Mouse (Mus musculus): Measurements from ENCODE around the gene Pet117.
"Not testable (repeated sequence)": the region's sequence is repeated elsewhere in the genome, so short reads cannot be mapped to it uniquely, and the experiment has no call there.

Pet117 gene

GRCm38 (mm10) chr2:144368400-144369019 is at the start of gene Pet117, which contains the start of gene Kat14:
Gene Pet117 (plus strand): TSS chr2:144368996.
Gene Kat14 (plus strand): TSS chr2:144368983.
- peak; percentile 89 for DNase-seq

GRCm38 (mm10) chr2:144324218-144324617 is 44.6 kb upstream of the Pet117 start:
- DNase-seq: no peak

DNA sequence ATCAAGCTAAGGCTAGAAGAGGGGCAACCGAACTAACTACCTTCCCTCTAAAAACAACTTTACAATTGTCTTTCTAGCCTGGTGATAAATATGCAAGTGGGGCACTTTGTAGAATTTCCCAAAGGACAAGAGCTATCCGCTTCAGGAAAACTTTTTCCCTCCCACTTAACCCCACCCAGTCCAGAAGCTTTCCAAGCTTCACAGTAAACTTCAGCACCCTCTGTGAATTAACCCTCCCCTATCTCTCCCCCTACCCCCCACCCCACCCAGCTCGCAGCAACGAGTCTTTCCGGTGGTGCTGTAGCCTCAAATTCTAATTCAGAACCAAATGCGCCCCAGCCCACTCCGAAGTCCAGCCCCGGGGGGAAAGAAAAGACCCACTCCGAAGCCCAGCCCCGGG is 39.3 kb upstream of the Pet117 start:
- no peak for DNase-seq

- no peak for DNase-seq
Observed at GRCm38 (mm10) chr2:144329937-144330336, 38.9 kb upstream of the Pet117 start.

DNA sequence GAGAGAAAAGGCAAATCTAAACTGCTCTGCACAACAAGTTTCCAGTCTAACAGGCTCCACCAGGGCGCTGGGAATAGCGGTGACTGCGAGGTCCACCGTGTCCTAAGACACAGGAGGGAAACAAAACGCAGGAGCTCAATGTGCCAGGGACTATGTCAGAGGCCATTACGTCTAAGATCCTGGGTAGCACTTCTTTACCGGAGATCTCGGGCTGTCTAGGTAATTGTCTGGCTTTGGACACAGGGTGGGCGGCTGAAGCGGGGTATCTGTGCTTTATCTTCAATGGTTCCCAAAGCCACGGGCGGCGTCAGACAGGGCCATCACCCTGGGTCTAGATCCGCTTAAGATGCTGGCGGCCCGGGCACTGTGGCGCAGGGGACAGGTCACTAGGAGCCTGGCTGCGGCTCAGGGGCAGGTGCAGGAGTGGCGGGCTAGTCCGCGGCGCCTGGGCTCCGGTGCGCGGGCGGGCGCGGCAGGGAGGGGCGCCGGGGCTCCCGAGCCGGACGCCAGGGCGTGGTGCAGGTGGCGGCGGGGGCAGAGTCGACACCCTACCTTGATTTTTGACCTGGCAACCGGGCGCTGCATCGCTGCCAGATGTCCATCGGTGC is 38.3 kb upstream of the Pet117 start:
- no peak for DNase-seq

DNA sequence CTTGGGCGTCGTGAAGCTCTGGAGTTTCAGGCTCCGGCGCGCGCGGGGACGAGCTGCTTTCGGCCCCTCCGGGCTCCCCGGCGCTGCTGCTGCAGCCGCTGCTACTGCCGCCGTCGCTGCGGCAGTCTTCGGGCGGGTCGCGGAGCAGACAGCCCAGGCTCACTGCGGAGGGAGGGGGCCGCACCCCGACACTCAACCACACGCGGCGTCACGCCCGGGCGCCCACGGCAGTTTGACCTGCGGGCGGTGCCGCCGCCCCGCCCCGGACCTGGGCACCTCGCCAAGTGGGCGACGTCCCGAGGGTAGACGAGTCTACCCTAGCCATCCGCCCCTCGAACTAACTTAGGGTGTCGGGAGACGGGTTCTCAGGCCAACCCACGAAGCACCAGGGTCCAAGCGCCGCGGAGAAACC is 37.8 kb upstream of the Pet117 start:
- no peak for DNase-seq

DNA sequence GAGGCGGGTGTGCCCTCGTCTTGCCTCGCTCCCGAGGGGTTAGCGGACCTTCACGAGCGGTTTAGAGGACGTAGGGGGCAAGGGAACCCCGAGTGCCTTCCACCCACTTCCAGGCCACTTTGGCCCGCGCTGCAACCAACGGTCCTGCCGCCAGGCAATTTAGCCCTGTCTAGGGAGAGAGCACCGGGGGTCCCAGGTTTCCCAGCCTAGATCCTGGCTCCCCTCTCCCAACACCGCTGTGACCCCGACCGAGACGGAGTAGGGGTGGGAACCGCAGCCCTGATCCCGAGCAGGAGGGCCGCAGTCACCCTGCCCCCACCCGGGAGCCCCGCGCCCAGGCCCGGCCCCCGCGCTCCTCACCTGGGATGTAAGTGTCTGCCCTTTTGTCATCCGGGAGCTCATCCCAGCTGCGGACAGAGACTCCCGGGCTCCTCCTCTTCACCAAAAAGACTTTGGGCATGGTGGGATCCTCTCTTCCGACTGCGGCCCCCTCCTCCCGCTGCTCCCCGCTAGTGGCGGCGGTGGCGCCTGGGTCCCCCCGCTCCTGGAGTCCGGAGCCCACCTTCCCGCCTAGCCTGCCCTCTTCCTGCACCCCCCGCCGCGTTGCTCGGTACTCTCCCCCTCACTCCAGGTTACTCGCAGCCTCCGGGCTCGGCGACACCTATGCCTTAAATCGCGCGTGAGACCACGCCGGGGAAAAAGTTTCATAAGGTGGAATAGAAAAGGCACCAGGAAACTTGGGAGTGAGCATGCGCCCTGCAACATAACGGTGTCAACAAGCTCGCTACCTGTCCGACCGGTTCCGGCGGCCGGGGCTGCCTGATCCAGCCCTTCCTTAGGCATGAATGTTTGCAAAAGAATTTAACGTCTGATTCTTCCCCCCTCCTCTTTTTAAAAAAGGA is 37.1 kb upstream of the Pet117 start, which contains the start of gene Ovol2:
Gene Ovol2, minus strand, starts transcription at position 746 of the 902 bp plus-strand sequence.
- no peak for DNase-seq

- no peak for DNase-seq
Observed at GRCm38 (mm10) chr2:144332486-144332885, 36.3 kb upstream of the Pet117 start.

DNA sequence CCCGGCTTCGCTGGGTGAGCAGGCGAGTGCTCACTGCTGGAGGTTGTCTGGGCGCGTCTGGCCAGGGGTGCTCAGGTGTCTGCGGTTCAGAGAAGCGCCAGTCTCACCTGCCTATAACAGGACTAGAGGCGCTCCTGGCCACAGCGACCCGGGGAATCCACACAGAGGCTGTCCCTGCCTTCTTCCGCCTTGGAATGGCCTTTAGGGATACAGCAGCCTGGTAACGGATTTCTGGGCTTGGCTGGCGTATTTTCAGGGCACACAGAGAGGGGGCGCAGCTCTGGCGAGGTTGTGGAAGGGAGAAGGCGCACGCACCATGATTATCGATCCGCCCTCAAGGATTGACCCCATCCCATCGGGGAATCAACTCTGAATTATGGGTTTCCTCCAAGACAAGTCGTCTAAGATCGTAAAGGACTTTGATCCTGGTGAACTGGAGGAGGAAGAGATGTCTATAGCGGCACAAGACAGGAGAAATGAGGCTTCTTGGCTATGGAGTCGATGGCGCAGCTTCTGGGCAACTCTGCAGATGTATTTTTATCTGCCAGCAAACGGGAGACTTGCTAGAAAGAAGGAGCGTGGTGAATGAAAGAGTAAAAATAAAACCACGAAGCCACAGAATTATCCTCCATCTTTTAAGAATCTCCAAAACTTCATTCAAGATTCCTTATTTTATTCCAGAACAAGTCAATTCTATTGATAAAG is 35.5 kb upstream of the Pet117 start:
- DNase-seq: no peak

DNA sequence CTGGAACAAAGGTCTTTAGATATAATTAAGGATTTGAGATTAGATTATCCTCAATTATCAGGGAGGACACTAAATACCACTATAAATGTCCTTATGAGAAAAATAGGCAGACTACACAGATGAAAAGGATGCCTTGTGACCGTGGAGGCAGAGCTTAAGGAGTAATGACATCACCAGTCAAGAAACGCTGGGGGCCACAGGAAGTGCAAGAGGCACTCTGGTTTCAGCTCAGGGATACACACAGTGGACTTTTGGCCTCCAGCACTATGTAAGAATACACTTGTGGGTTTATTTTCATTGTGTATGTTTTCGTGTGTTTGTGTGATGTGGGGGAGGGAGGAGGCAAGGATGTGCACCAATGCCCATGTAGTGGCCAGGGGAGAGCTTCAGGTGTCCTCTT is 31.6 kb upstream of the Pet117 start:
- DNase-seq: no peak

- no peak for DNase-seq
Observed at GRCm38 (mm10) chr2:144337701-144338100, 31.1 kb upstream of the Pet117 start.

GRCm38 (mm10) chr2:144338149-144338548 is 30.6 kb upstream of the Pet117 start:
- not testable (repeated sequence) for DNase-seq

GRCm38 (mm10) chr2:144343158-144343557 is 25.6 kb upstream of the Pet117 start:
- DNase-seq: no peak

- DNase-seq: no peak
Observed at GRCm38 (mm10) chr2:144348525-144348924, 20.3 kb upstream of the Pet117 start.

DNA sequence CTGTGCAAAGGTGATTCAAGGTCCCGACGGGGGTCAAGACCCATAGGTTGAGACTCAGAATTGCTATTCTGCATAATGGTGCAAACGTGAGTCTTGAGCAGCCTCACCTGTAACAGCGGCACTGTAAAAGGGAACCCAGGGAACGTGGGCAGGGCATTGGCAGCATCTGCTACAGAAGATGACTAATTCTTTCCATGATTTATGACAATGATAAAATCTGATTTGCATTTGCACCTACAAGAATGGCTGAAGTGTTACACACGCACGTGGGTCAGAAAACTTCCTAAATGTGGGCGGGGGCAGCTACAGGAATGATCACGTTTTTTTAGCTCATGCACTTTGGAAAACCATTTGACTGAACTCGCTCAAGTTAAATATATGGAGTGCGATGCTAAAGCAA is 16.0 kb upstream of the Pet117 start:
- no peak for DNase-seq

- DNase-seq: no peak
Observed at GRCm38 (mm10) chr2:144369020-144369421, 225 bp downstream of the Pet117 start.

DNA sequence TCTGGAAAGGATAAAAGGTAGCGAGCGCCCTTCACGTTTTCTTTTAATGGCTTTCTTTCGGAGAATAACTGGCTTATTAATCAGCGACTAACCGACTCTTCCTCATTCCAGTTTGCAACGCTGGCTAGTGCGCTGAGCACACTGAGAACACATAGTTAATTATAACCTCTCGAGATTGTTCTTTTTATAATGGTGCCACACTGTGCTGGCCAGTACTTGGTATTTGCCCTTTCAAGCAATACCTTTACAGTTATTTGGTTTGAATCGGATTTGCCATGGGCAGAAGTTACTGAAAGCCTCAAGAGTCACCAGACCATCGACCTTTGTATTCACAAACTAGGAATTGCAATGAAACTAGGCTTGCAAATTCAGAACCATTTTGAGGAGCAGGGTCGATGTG is 715 bp downstream of the Pet117 start:
- DNase-seq: no peak

DNA sequence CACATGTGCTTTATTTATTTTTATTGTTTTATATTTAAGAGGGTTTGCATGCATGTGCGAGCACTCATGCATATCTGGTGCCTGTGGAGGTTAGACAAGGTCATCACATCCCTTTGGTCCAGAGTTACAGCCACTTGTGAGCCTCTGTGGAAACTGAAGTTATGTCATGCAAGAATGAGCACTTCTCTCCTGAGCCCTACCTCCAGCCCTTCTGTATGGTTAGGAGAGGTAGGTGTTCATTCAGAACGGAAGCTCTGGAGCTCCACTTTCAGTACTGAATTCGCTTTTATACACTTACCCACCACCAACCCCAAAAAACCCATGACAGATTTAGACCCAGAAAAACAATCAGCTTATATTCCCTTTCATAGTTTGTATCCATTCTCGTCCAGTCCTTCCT is 2.8 kb downstream of the Pet117 start:
- no peak for DNase-seq

GRCm38 (mm10) chr2:144373063-144373462 is 4.3 kb downstream of the Pet117 start:
- no peak for DNase-seq

DNA sequence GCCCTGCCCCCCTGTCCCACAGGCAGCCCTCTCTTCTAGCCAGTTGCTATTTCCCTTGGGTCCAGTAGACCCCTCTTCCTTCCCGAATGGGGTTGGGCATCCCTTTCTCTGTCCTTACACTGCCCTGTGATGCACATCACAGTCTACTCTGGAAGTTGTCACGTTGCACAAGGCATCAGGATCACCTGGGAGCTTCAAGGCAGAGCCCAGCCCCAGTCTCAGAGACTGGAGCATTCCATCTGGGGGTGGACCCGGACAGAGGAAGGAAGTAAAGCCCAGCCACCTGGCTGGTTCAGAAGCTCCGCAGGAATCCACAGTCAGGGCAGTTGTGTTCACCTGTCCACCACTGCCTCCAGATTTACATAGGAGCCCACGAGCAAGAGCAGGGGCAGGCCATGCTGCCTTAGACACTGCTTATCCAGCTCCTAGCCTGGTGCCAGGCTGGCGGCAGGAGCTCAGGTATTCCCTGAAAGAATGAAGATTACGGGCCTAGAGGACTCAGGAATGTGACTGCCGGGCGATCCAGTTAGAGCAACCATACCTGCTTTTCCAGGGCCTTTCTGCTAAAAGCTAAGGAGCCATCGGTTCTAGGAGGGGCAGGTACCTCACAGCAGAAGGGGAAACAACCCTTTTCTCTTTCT is 6.4 kb downstream of the Pet117 start:
- DNase-seq: no peak

- DNase-seq: peak; percentile 39
Observed at GRCm38 (mm10) chr2:144381293-144381692, 12.5 kb downstream of the Pet117 start.

DNA sequence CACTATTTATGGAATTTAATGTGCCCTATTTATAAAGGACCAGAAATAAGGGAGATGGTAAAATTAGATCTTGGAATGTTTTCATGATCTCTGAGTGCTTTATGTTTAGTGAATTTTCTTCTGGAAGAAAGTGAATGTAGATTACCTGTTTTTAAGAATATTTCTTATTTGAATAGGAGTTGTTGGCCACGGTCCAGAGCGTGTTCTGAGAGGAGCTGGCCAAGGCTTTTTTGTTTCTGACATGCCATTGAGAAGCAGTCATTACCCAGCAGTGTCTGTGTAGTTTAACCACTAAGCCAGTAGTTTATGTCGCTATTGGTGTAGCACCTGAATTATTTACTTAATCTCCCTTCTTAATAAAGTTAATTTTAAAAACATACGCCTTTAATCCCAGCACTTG is 12.9 kb downstream of the Pet117 start:
- peak; percentile 19 for DNase-seq
